Mouse (Mus musculus): ENCODE data around the gene Gpc5. TPM values are rescaled to one million over a fixed set of nuclear protein-coding genes. Genes with fewer than 3 reads are reported as not detected.
"Not testable (repeated sequence)": the region's sequence is repeated elsewhere in the genome, so short reads cannot be mapped to it uniquely, and the experiment has no call there.

The Gpc5 gene
- not detected for total RNA-seq (2021)
- long read RNA-seq, experiment 1: 0 reads
- long read RNA-seq, experiment 2: 0 reads

GRCm38 (mm10) chr14:115092081-115092480 lies at the start of gene Gpc5:
Gpc5 (plus strand) TSS chr14:115092215.
- peak; percentile 81 for DNase-seq

- DNase-seq: no peak
Observed at GRCm38 (mm10) chr14:115042660-115043059, 49.4 kb upstream of the Gpc5 start.

GRCm38 (mm10) chr14:115044016-115044415 lies 48.0 kb upstream of the Gpc5 start:
- no peak for DNase-seq

- DNase-seq: no peak
Observed at GRCm38 (mm10) chr14:115045712-115046111, 46.3 kb upstream of the Gpc5 start.

GRCm38 (mm10) chr14:115047316-115047715 lies 44.7 kb upstream of the Gpc5 start:
- no peak for DNase-seq

GRCm38 (mm10) chr14:115047990-115048862 lies 43.8 kb upstream of the Gpc5 start:
- no peak for DNase-seq

- DNase-seq: no peak
Observed at GRCm38 (mm10) chr14:115048863-115049566, 43.0 kb upstream of the Gpc5 start.

- no peak for DNase-seq
Observed at GRCm38 (mm10) chr14:115049831-115050230, 42.2 kb upstream of the Gpc5 start.

GRCm38 (mm10) chr14:115051106-115051760 lies 40.8 kb upstream of the Gpc5 start:
- DNase-seq: no peak

- DNase-seq: no peak
Observed at GRCm38 (mm10) chr14:115052371-115052770, 39.6 kb upstream of the Gpc5 start.

GRCm38 (mm10) chr14:115054252-115054651 lies 37.8 kb upstream of the Gpc5 start:
- DNase-seq: no peak

- no peak for DNase-seq
Observed at GRCm38 (mm10) chr14:115057524-115057923, 34.5 kb upstream of the Gpc5 start.

- not testable (repeated sequence) for DNase-seq
Observed at GRCm38 (mm10) chr14:115066164-115066563, 25.9 kb upstream of the Gpc5 start.

- DNase-seq: no peak
Observed at GRCm38 (mm10) chr14:115070534-115070933, 21.5 kb upstream of the Gpc5 start.

GRCm38 (mm10) chr14:115077340-115077739 lies 14.7 kb upstream of the Gpc5 start:
- DNase-seq: no peak

GRCm38 (mm10) chr14:115078064-115078463 lies 14.0 kb upstream of the Gpc5 start:
- DNase-seq: no peak

- no peak for DNase-seq
Observed at GRCm38 (mm10) chr14:115081728-115082502, 10.1 kb upstream of the Gpc5 start.

GRCm38 (mm10) chr14:115090516-115090915 lies 1.5 kb upstream of the Gpc5 start:
- DNase-seq: no peak

GRCm38 (mm10) chr14:115092510-115092909 lies 495 bp downstream of the Gpc5 start:
- DNase-seq: no peak

- DNase-seq: no peak
Observed at GRCm38 (mm10) chr14:115092952-115093351, 937 bp downstream of the Gpc5 start.

- no peak for DNase-seq
Observed at GRCm38 (mm10) chr14:115100617-115101299, 8.7 kb downstream of the Gpc5 start.
